Mouse (Mus musculus) neural tube, embryonic 11.5 days (tissue): ENCODE measurements around the gene Trpv2. TPM values are rescaled to one million over a fixed set of nuclear protein-coding genes. Genes with fewer than 3 reads are reported as not detected.

Experiments used
- ATAC-seq: fragments of 200-750 bp; cut with Nextera tagmentation; 2 replicates; pipeline ENCODE4 v1.8.0; 2017; ENCODE audit warnings: moderate number of reproducible peaks, mild to moderate bottlenecking, moderate TSS enrichment, moderate library complexity; ENCODE audit not compliant: insufficient read depth, low FRiP score, low TSS enrichment
- DNase-seq: peaks from one replicate; pipeline ENCODE4 v3.0.0-alpha.2; 2015; ENCODE audit warnings: low spot score
- H3K27ac ChIP-seq: fragments of 300-500 bp; sonication (generic); 2 replicates; pipeline ENCODE4 v1.5.1; 2014; ENCODE audit warnings: low read depth, mild to moderate bottlenecking, low read length
- H3K27me3 ChIP-seq: fragments of 300-500 bp; sonication (generic); 2 replicates; pipeline ENCODE4 v1.6.1; 2014; ENCODE audit warnings: mild to moderate bottlenecking, low read length, mixed read lengths; ENCODE audit not compliant: control insufficient read depth, insufficient read depth
- H3K36me3 ChIP-seq: fragments of 300-500 bp; sonication (generic); 2 replicates; pipeline ENCODE4 v1.6.1; 2014; ENCODE audit warnings: mild to moderate bottlenecking, low read length, moderate library complexity, mixed read lengths; ENCODE audit not compliant: control insufficient read depth, insufficient read depth
- H3K4me1 ChIP-seq: fragments of 300-500 bp; sonication (generic); 2 replicates; pipeline ENCODE4 v1.6.1; 2014; ENCODE audit warnings: low read length, mixed read lengths; ENCODE audit not compliant: control insufficient read depth, insufficient read depth
- H3K4me2 ChIP-seq: fragments of 300-500 bp; sonication (generic); 2 replicates; pipeline ENCODE4 v1.6.1; 2014; ENCODE audit warnings: low read depth, mild to moderate bottlenecking, moderate library complexity
- H3K4me3 ChIP-seq: fragments of 300-500 bp; sonication (generic); 2 replicates; pipeline ENCODE4 v1.5.1; 2014; ENCODE audit warnings: low read depth, low read length
- H3K9ac ChIP-seq: fragments of 300-500 bp; sonication (generic); 2 replicates; pipeline ENCODE4 v1.6.1; 2014; ENCODE audit warnings: mild to moderate bottlenecking, low read length
- H3K9me3 ChIP-seq: fragments of 300-500 bp; sonication (generic); 2 replicates; pipeline ENCODE4 v1.6.1; 2016; ENCODE audit warnings: low read length; ENCODE audit not compliant: control insufficient read depth
- WGBS: fragments of 180-500 bp; shearing (Covaris S2); extraction: QIAGEN DNeasy Blood & Tissue Kit; methylation state at CpG from one replicate; pipeline ENCODE4 v1.1.7; 2014; 5-methylcytosine and 5-hydroxymethylcytosine counted together
- polyA plus RNA-seq: library from polyadenylated mRNA; unstranded; fragments of >200 nt; fragmentation: Nextera tagmentation; extraction: Ambion mirVana; gene quantifications from 2 replicates; pipeline ENCODE4 v1.2.1, GENCODE M21; 2014

Gene Trpv2
- polyA plus RNA-seq, 1 experiment from 2014 or later, result 11.7 TPM

GRCm38 (mm10) chr11:62604886-62605618 is 30.8 kb downstream of the Trpv2 start:
- 33% methylated on average over 3 of the region's 3 CpGs for WGBS

GRCm38 (mm10) chr11:62605619-62606298 is 31.5 kb downstream of the Trpv2 start:
- Histone ChIP-seq H3K9me3 (no peaks in the 10 kb centered on the region), H3K4me2 (peak overlapping the region; percentile 74; the same call in 1 of the 2 replicates), H3K4me1 (peaks cover 22% of the 10 kb centered on the region), H3K36me3 (peaks cover 14% of the 10 kb centered on the region), H3K9ac (peak overlapping the region; percentile 24; the same call in 1 of the 2 replicates), H3K4me3 (no peak overlapping the region), H3K27ac (peak overlapping the region; percentile 51; the same call in 1 of the 2 replicates), H3K27me3 (no peaks in the 10 kb centered on the region)
- ATAC-seq (no peak), DNase-seq (peak; percentile 28)
- 44% methylated on average over 10 of the region's 10 CpGs for WGBS

More at GRCm38 (mm10) chr11:62604886-62605618, 30.8 kb downstream of the Trpv2 start:
- H3K4me1 ChIP-seq, result peaks cover 22% of the 10 kb centered on the region
- peak overlapping the region; percentile 74 for H3K4me2 ChIP-seq
- peaks cover 14% of the 10 kb centered on the region for H3K36me3 ChIP-seq
- peak overlapping the region; percentile 84 for H3K4me3 ChIP-seq
- peak overlapping the region; percentile 51; the same call in 1 of the 2 replicates for H3K27ac ChIP-seq
- ATAC-seq (no peak), DNase-seq (no peak)
- no peaks in the 10 kb centered on the region for H3K27me3 ChIP-seq
- no peaks in the 10 kb centered on the region for H3K9me3 ChIP-seq
- peak overlapping the region; percentile 96; the same call in 1 of the 2 replicates for H3K9ac ChIP-seq

GRCm38 (mm10) chr11:62606299-62607169 is 32.2 kb downstream of the Trpv2 start:
- no peak overlapping the region for H3K4me2 ChIP-seq
- 71% methylated on average over 10 of the region's 10 CpGs for WGBS
- ATAC-seq (no peak), DNase-seq (no peak)
- no peak overlapping the region for H3K4me3 ChIP-seq
- H3K27ac ChIP-seq, result no peak overlapping the region
- H3K27me3 ChIP-seq, result no peaks in the 10 kb centered on the region
- peaks cover 14% of the 10 kb centered on the region for H3K36me3 ChIP-seq
- peaks cover 22% of the 10 kb centered on the region for H3K4me1 ChIP-seq
- no peaks in the 10 kb centered on the region for H3K9me3 ChIP-seq
- H3K9ac ChIP-seq, result no peak overlapping the region

- DNase-seq, result no peak
- H3K27ac ChIP-seq, result no peak overlapping the region
- WGBS, result 74% methylated on average over 10 of the region's 10 CpGs
Observed at GRCm38 (mm10) chr11:62607170-62607951, 33.1 kb downstream of the Trpv2 start.

GRCm38 (mm10) chr11:62607952-62608201 is 33.6 kb downstream of the Trpv2 start:
- DNase-seq (no peak), ATAC-seq (no peak)
- Histone ChIP-seq H3K27ac (no peak overlapping the region), H3K4me1 (peaks cover 27% of the 10 kb centered on the region), H3K4me2 (no peak overlapping the region), H3K9ac (no peak overlapping the region), H3K4me3 (no peak overlapping the region), H3K9me3 (no peaks in the 10 kb centered on the region), H3K36me3 (peaks cover 14% of the 10 kb centered on the region), H3K27me3 (no peaks in the 10 kb centered on the region)
- 100% methylated on average over 1 of the region's 1 CpGs for WGBS

More at GRCm38 (mm10) chr11:62607170-62607951, 33.1 kb downstream of the Trpv2 start:
- Histone ChIP-seq H3K36me3 (peaks cover 14% of the 10 kb centered on the region), H3K4me3 (no peak overlapping the region), H3K4me1 (peaks cover 22% of the 10 kb centered on the region), H3K9ac (no peak overlapping the region), H3K9me3 (no peaks in the 10 kb centered on the region), H3K27me3 (no peaks in the 10 kb centered on the region), H3K4me2 (no peak overlapping the region)
- no peak for ATAC-seq

GRCm38 (mm10) chr11:62608826-62609675 is 34.8 kb downstream of the Trpv2 start:
- Histone ChIP-seq H3K4me2 (no peak overlapping the region), H3K9me3 (no peaks in the 10 kb centered on the region), H3K4me1 (peaks cover 29% of the 10 kb centered on the region), H3K36me3 (peaks cover 12% of the 10 kb centered on the region), H3K27me3 (no peaks in the 10 kb centered on the region), H3K27ac (no peak overlapping the region), H3K4me3 (no peak overlapping the region), H3K9ac (no peak overlapping the region)
- 84% methylated on average over 10 of the region's 10 CpGs for WGBS
- DNase-seq (no peak), ATAC-seq (no peak)

GRCm38 (mm10) chr11:62610304-62610703 is 36.0 kb downstream of the Trpv2 start:
- WGBS, result 86% methylated on average over 6 of the region's 6 CpGs
- Histone ChIP-seq H3K9me3 (no peaks in the 10 kb centered on the region), H3K27me3 (no peaks in the 10 kb centered on the region), H3K4me2 (no peak overlapping the region), H3K4me1 (peaks cover 23% of the 10 kb centered on the region), H3K27ac (no peak overlapping the region), H3K36me3 (peaks cover 6% of the 10 kb centered on the region; the same call in 1 of the 2 replicates), H3K4me3 (no peak overlapping the region), H3K9ac (no peak overlapping the region)
- DNase-seq (no peak), ATAC-seq (no peak)
